Mouse (Mus musculus): ENCODE measurements around the gene Egflam. TPM values are rescaled to one million over a fixed set of nuclear protein-coding genes. Genes with fewer than 3 reads are reported as not detected.

The Egflam gene
- polyA plus RNA-seq, 2 experiments = 0.18 to 0.51 TPM

DNA sequence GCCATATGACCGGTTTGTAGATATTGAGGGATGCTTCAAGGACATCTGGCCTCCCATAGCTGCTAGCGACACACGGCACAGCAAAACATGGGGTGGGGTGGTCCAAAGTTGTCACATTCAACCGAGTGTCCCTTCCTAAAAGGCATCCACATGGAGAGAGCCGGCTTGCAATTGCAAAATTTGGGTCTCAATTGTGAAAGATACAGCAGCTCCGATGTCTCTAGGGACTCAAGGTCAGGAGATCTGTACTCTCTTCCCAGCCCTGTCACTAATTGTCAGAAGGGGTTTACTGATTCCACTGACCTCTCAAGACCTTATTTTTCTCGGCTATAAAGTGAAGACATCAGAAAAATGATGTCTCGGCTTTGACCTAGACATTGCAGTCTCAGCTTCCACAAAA is 6.3 kb upstream of the Egflam start:
- Histone ChIP-seq H3K4me2 (ENCODE audit: low read depth) (no peak overlapping the region), H3K4me3 (ENCODE audit: insufficient read depth in 1 of 2, low read depth in 2 of 2, low read length in 2 of 2) (no peak overlapping the region), H3K27me3 (ENCODE audit: control insufficient read depth, insufficient read depth, low read length) (no peaks in the 10 kb centered on the region), H3K9me3 (ENCODE audit: control insufficient read depth, low read length) (no peaks in the 10 kb centered on the region), H3K27ac (no peak overlapping the region), H3K9ac (replicated peaks) (no peak overlapping the region), H3K36me3 (replicated peaks; ENCODE audit: control insufficient read depth, insufficient read depth, low read depth) (no peaks in the 10 kb centered on the region), H3K4me1 (replicated peaks; ENCODE audit: control insufficient read depth in 2 of 2, insufficient read depth in 2 of 2, low read length in 1 of 2) (no peaks in the 10 kb centered on the region)
- TF ChIP-seq EP300 (IDR thresholded peaks at IDR 0.05; ENCODE audit: low read depth) (no peak), CTCF (IDR thresholded peaks at IDR 0.05; ENCODE audit: low read depth) (no peak)
- ATAC-seq (ENCODE audit: insufficient read depth) (no peak), DNase-seq (ENCODE audit: low read depth in 3 of 3, low spot score in 3 of 3) (no peak)
- 57% methylated on average over 8 of the region's 8 CpGs for WGBS (ENCODE audit: insufficient replicate concordance)

DNA sequence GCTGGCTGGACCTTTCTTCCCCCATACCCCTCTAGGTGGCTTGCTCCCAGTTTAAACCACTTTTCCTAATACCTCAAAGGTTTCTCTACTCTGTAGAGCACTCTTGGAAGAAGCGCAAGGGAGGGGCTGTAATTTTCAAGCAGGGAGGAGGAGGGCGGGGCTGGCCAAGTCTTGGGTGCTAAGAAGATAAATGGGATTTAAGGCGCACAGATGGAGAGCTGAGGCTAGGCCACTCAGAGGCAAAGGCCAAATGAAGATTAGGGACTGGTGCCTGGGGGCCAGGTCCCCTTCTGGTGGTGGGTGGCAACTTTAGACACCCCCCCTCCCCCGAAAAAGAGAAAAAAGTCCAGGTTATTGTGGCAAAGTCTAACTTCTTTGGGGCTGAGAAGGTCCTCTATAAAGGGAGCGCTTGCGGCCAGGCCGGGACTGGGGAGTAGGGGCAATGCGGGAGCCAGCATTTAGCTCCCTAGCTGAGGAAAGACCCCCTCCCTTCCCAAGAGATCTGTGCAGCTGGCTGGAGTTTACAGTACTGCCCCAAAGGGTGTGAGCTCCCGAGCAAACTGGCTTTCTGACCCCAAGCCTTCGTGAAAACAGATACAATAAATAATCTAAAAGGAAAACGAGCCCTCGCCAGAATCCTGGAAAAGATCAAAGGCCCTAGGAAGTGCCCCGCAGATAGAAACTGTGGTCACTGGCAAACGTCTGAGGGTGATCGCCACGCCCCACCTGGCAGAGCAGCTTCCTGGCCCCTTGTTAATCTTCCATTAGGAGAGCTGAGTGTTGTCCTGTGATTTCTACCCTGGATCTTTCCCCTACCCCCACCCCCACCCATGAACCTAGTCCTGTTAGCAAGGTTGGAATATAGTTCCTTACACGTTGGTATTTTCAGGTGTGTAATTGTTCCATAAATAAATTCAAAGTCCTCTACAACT is 680 bp upstream of the Egflam start:
- Histone ChIP-seq H3K27ac (no peak overlapping the region), H3K4me1 (replicated peaks; ENCODE audit: control insufficient read depth in 2 of 2, insufficient read depth in 2 of 2, low read length in 1 of 2) (no peaks in the 10 kb centered on the region), H3K27me3 (ENCODE audit: control insufficient read depth, insufficient read depth, low read length) (peaks cover 14% of the 10 kb centered on the region), H3K4me2 (ENCODE audit: low read depth) (peak overlapping the region; percentile 56), H3K4me3 (ENCODE audit: insufficient read depth in 1 of 2, low read depth in 2 of 2, low read length in 2 of 2) (peak overlapping the region; percentile 27 to 38; a peak in 2 of 4 replicates), H3K9ac (replicated peaks) (no peak overlapping the region), H3K36me3 (replicated peaks; ENCODE audit: control insufficient read depth, insufficient read depth, low read depth) (no peaks in the 10 kb centered on the region), H3K9me3 (ENCODE audit: control insufficient read depth, low read length) (no peaks in the 10 kb centered on the region)
- ATAC-seq (ENCODE audit: insufficient read depth) (no peak), DNase-seq (ENCODE audit: low read depth in 3 of 3, low spot score in 3 of 3) (no peak)
- TF ChIP-seq CTCF (IDR thresholded peaks at IDR 0.05; ENCODE audit: low read depth) = no peak
- TF ChIP-seq EP300 (IDR thresholded peaks at IDR 0.05; ENCODE audit: low read depth) = no peak
- 4% methylated on average over 17 of the region's 17 CpGs for WGBS (ENCODE audit: insufficient replicate concordance)

DNA sequence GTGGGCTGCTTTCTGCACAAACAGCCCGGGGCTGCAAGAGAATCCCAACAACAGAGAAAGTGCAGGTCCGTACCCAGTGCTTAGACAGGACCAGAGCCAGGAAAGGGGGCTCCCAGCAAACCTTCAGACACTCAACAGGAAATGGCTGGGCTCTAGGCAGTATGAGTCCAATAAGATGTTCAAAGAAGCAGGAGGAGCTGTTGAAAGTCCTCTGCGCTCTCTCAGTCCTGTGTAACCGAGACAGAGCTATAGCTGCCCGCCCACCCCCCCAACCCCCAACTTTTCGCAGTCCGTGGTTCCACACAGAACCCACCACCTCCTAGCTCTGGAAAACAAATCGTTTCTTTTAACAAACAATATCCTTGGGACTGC is 763 bp downstream of the Egflam start:
- Histone ChIP-seq H3K9me3 (ENCODE audit: control insufficient read depth, low read length) (no peaks in the 10 kb centered on the region), H3K27me3 (ENCODE audit: control insufficient read depth, insufficient read depth, low read length) (peaks cover 14% of the 10 kb centered on the region), H3K4me1 (replicated peaks; ENCODE audit: control insufficient read depth in 2 of 2, insufficient read depth in 2 of 2, low read length in 1 of 2) (no peaks in the 10 kb centered on the region), H3K9ac (replicated peaks) (no peak overlapping the region), H3K36me3 (replicated peaks; ENCODE audit: control insufficient read depth, insufficient read depth, low read depth) (no peaks in the 10 kb centered on the region), H3K4me2 (ENCODE audit: low read depth) (peak overlapping the region; percentile 56), H3K4me3 (ENCODE audit: insufficient read depth in 1 of 2, low read depth in 2 of 2, low read length in 2 of 2) (peak overlapping the region in 1 of 2 experiments; percentile 38; a peak in 1 of 4 replicates), H3K27ac (no peak overlapping the region)
- 1% methylated on average over 8 of the region's 8 CpGs for WGBS (ENCODE audit: insufficient replicate concordance)
- ATAC-seq (ENCODE audit: insufficient read depth) = no peak
- DNase-seq (ENCODE audit: low read depth in 3 of 3, low spot score in 3 of 3) = no peak
- TF ChIP-seq EP300 (IDR thresholded peaks at IDR 0.05; ENCODE audit: low read depth) = no peak
- no peak for TF ChIP-seq CTCF (IDR thresholded peaks at IDR 0.05; ENCODE audit: low read depth)

GRCm38 (mm10) chr15:7383349-7383748 is 14.8 kb downstream of the Egflam start:
- H3K4me1 ChIP-seq (replicated peaks; ENCODE audit: control insufficient read depth in 2 of 2, insufficient read depth in 2 of 2, low read length in 1 of 2) = no peaks in the 10 kb centered on the region
- H3K27ac ChIP-seq = no peak overlapping the region
- no peak overlapping the region for H3K4me3 ChIP-seq (ENCODE audit: insufficient read depth in 1 of 2, low read depth in 2 of 2, low read length in 2 of 2)
- no peak overlapping the region for H3K9ac ChIP-seq (replicated peaks)
- no peak for ATAC-seq (ENCODE audit: insufficient read depth)
- H3K27me3 ChIP-seq (ENCODE audit: control insufficient read depth, insufficient read depth, low read length) = no peaks in the 10 kb centered on the region
- TF ChIP-seq EP300 (IDR thresholded peaks at IDR 0.05; ENCODE audit: low read depth) (no peak), CTCF (IDR thresholded peaks at IDR 0.05; ENCODE audit: low read depth) (no peak)
- DNase-seq (ENCODE audit: low read depth in 3 of 3, low spot score in 3 of 3) = no peak
- no peak overlapping the region for H3K4me2 ChIP-seq (ENCODE audit: low read depth)
- H3K9me3 ChIP-seq (ENCODE audit: control insufficient read depth, low read length) = no peaks in the 10 kb centered on the region
- 56% methylated on average over 4 of the region's 4 CpGs for WGBS (ENCODE audit: insufficient replicate concordance)
- no peaks in the 10 kb centered on the region for H3K36me3 ChIP-seq (replicated peaks; ENCODE audit: control insufficient read depth, insufficient read depth, low read depth)

- Histone ChIP-seq H3K27ac (no peak overlapping the region), H3K36me3 (replicated peaks; ENCODE audit: control insufficient read depth, insufficient read depth, low read depth) (no peaks in the 10 kb centered on the region), H3K4me2 (ENCODE audit: low read depth) (no peak overlapping the region), H3K9ac (replicated peaks) (no peak overlapping the region), H3K27me3 (ENCODE audit: control insufficient read depth, insufficient read depth, low read length) (no peaks in the 10 kb centered on the region), H3K4me3 (ENCODE audit: insufficient read depth in 1 of 2, low read depth in 2 of 2, low read length in 2 of 2) (no peak overlapping the region), H3K4me1 (replicated peaks; ENCODE audit: control insufficient read depth in 2 of 2, insufficient read depth in 2 of 2, low read length in 1 of 2) (no peaks in the 10 kb centered on the region), H3K9me3 (ENCODE audit: control insufficient read depth, low read length) (no peaks in the 10 kb centered on the region)
- DNase-seq (ENCODE audit: low read depth in 3 of 3, low spot score in 3 of 3) = no peak
- WGBS (ENCODE audit: insufficient replicate concordance) = 39% methylated on average over 10 of the region's 10 CpGs
- no peak for ATAC-seq (ENCODE audit: insufficient read depth)
- TF ChIP-seq CTCF (IDR thresholded peaks at IDR 0.05; ENCODE audit: low read depth) = no peak
- no peak for TF ChIP-seq EP300 (IDR thresholded peaks at IDR 0.05; ENCODE audit: low read depth)
Measured at GRCm38 (mm10) chr15:7382457-7382856, 15.7 kb downstream of the Egflam start.
